Mouse (Mus musculus) forebrain, embryonic 11.5 days (tissue): ENCODE data around the gene Tbc1d13. TPM values are rescaled to one million over a fixed set of nuclear protein-coding genes. Genes with fewer than 3 reads are reported as not detected.

ENCODE experiments used
- ATAC-seq: fragments of 200-750 bp; cut with Nextera tagmentation; replicated peaks from 2 replicates; pipeline ENCODE4 v1.8.0; 2017; ENCODE audit warnings: moderate TSS enrichment; ENCODE audit not compliant: low FRiP score
- DNase-seq: peaks from one replicate; pipeline ENCODE4 v3.0.0-alpha.2; 2017; ENCODE audit warnings: low spot score
- H3K27ac ChIP-seq: fragments of 300-500 bp; sonication (generic); 2 replicates; pipeline ENCODE4 v1.5.1; 2014; ENCODE audit warnings: low read depth, low read length
- H3K27me3 ChIP-seq: fragments of 300-500 bp; sonication (generic); 2 replicates; pipeline ENCODE4 v1.6.1; 2014; ENCODE audit warnings: mild to moderate bottlenecking, low read length, mixed read lengths; ENCODE audit not compliant: control insufficient read depth, insufficient read depth
- H3K36me3 ChIP-seq: fragments of 300-500 bp; sonication (generic); 2 replicates; pipeline ENCODE4 v1.6.1; 2014; ENCODE audit warnings: mild to moderate bottlenecking, low read length, moderate library complexity, mixed read lengths; ENCODE audit not compliant: control insufficient read depth, insufficient read depth
- H3K4me1 ChIP-seq: fragments of 300-500 bp; sonication (generic); replicated peaks from 2 replicates; pipeline ENCODE4 v1.6.1; 2014; ENCODE audit warnings: low read length, mixed read lengths; ENCODE audit not compliant: control insufficient read depth, insufficient read depth
- H3K4me2 ChIP-seq: fragments of 300-500 bp; sonication (generic); 2 replicates; pipeline ENCODE4 v1.6.1; 2014; ENCODE audit warnings: low read depth, mild to moderate bottlenecking, low read length, moderate library complexity, mixed read lengths; ENCODE audit not compliant: severe bottlenecking
- H3K4me3 ChIP-seq: fragments of 300-500 bp; sonication (generic); 2 replicates; pipeline ENCODE4 v1.5.1; 2014; ENCODE audit warnings: low read depth, low read length
- H3K9ac ChIP-seq: fragments of 300-500 bp; sonication (generic); 2 replicates; pipeline ENCODE4 v1.6.1; 2014; ENCODE audit warnings: low read length
- H3K9me3 ChIP-seq: fragments of 300-500 bp; sonication (generic); 2 replicates; pipeline ENCODE4 v1.6.1; 2016; ENCODE audit warnings: low read length, mixed read lengths; ENCODE audit not compliant: control insufficient read depth
- WGBS: fragments of 180-500 bp; shearing (Covaris S2); extraction: QIAGEN DNeasy Blood & Tissue Kit; methylation state at CpG from one replicate; pipeline ENCODE4 v1.1.7; 2014; 5-methylcytosine and 5-hydroxymethylcytosine counted together
- polyA plus RNA-seq: library from polyadenylated mRNA; unstranded; fragments of >200 nt; fragmentation: Nextera tagmentation; extraction: Ambion mirVana; gene quantifications from 2 replicates; pipeline ENCODE4 v1.2.1, GENCODE M21; 2014

Gene Tbc1d13
- polyA plus RNA-seq: 11.6 and 15.2 TPM in 2 replicates

DNA sequence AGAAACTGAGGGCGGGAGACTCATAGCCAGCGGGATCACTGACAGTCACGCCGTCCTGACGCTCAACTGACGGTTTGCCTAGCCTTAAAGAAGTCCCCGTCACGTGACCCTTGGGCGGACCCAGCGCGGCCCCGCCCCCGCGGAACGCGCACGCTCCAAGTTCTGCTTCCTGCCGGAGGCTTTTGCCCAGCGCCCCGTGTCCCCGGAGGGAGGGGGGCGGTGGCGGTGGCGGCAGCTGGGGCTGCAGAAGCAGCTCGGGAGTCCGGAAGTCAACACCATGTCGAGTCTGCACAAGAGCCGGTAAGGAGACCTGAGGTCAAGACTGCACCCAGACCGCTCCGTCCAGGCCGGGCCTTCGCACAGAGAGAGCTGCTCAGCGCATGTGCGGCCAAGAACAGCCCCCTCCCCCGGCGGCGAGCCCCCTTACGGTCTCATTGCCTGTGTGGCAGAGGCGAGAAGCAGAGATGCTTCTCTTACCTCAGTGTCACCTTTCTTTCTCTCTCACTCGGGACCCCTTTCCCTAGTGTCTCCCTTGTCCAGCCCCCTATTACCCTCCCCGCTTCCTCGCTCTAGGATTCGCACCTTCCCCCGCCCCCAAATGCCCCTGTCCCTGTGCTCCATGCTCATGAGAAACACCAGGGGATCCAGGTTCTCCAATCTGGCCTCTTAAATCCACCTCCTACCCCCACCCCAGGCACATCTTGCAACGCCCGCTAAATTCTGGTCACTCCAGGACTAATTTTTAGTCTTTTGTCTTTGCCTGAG lies at the start of gene Tbc1d13:
Gene Tbc1d13 (plus strand): TSS at position 134 of the 765 bp plus-strand sequence.
- peak; percentile 98 for DNase-seq
- H3K4me3 ChIP-seq: peak within 1 kb of the TSS; percentile 88
- peaks cover 13% of the 10 kb centered on the region for H3K4me1 ChIP-seq
- no peaks in the 10 kb centered on the region for H3K36me3 ChIP-seq
- peak; percentile 94 for ATAC-seq
- no peaks in the 10 kb centered on the region for H3K27me3 ChIP-seq
- under 1% methylated on average over 44 of the region's 46 CpGs for WGBS
- H3K4me2 ChIP-seq: peak within 1 kb of the TSS; percentile 93
- peak within 1 kb of the TSS; percentile 83 for H3K9ac ChIP-seq
- H3K27ac ChIP-seq: peak within 1 kb of the TSS; percentile 4; the same call in 1 of the 2 replicates
- H3K9me3 ChIP-seq: no peaks in the 10 kb centered on the region

DNA sequence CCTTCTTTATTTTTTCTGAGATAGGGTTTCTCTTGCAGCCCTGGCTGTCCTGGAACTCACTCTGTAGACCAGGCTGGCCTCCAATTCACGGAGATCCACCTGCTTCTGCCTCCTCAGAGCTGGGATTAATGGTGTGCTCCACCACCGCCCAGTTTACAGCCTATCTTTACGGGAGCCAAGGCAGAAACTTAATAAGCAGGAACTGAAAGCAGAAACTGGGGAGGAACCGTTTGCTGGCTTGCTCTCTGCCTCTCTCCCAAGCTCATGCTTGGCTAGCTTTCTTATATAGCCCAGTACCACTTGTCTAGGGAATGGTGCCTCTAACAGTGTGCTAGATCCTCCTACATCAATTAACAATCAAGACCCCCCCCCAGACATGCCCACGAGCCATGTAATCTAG lies 49.4 kb upstream of the Tbc1d13 start:
- Histone ChIP-seq H3K4me1 (peaks cover 2% of the 10 kb centered on the region; the same call in 1 of the 2 replicates), H3K27me3 (no peaks in the 10 kb centered on the region), H3K36me3 (no peaks in the 10 kb centered on the region), H3K4me3 (no peak overlapping the region), H3K27ac (no peak overlapping the region), H3K4me2 (no peak overlapping the region; the same call in 1 of the 2 replicates), H3K9me3 (no peaks in the 10 kb centered on the region), H3K9ac (no peak overlapping the region)
- DNase-seq: no peak
- no peak for ATAC-seq
- 61% methylated on average over 5 of the region's 5 CpGs for WGBS

DNA sequence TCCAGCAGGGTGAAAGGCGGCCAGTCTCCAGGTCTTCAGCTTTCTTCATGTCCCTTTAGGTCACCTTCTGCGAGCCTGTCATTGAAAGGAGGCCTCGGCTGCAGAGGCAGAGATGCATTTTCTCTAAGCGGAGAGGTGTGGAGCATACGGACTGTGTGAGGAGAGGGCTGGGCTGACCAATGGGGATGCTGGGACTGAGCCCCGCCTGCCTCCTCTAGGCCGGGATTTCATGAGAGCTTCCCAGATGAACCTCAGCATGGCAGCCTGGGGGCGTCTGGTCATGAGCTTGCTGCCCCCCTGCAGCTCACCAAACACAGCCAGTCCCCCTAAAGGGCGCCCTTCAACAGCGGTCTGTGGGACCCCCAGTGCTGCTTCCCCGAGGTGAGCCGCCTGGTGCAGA lies 48.9 kb upstream of the Tbc1d13 start:
- Histone ChIP-seq H3K4me1 (peaks cover 2% of the 10 kb centered on the region; the same call in 1 of the 2 replicates), H3K27ac (no peak overlapping the region), H3K9me3 (no peaks in the 10 kb centered on the region), H3K36me3 (no peaks in the 10 kb centered on the region), H3K4me2 (peak overlapping the region; percentile 27; the same call in 1 of the 2 replicates), H3K9ac (peak overlapping the region; percentile 37), H3K4me3 (no peak overlapping the region), H3K27me3 (no peaks in the 10 kb centered on the region)
- no peak for DNase-seq
- ATAC-seq: no peak
- 11% methylated on average over 12 of the region's 12 CpGs for WGBS

DNA sequence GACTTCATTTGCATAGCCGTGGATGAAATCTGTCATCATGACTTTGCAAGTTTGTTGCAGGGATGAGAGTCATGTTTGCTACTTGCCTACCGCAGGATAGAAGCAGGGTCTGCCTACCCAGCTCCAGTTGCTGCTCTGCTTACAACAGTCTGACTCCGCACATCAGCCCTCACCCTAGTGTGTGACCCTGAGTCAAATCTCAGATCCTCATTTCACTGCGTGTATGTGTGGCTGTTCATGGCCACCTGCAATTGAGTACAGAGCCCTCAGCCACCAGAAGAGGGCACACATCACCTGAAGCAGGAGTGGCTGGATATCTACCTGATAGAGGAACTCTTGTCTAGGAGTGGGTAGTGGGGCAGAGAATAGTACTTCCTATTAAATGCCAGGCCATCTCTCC lies 46.2 kb upstream of the Tbc1d13 start:
- Histone ChIP-seq H3K36me3 (no peaks in the 10 kb centered on the region), H3K4me2 (no peak overlapping the region), H3K9ac (no peak overlapping the region), H3K9me3 (no peaks in the 10 kb centered on the region), H3K4me1 (peaks cover 2% of the 10 kb centered on the region; the same call in 1 of the 2 replicates), H3K4me3 (no peak overlapping the region), H3K27ac (no peak overlapping the region), H3K27me3 (no peaks in the 10 kb centered on the region)
- 88% methylated on average over 4 of the region's 4 CpGs for WGBS
- ATAC-seq: no peak
- no peak for DNase-seq

DNA sequence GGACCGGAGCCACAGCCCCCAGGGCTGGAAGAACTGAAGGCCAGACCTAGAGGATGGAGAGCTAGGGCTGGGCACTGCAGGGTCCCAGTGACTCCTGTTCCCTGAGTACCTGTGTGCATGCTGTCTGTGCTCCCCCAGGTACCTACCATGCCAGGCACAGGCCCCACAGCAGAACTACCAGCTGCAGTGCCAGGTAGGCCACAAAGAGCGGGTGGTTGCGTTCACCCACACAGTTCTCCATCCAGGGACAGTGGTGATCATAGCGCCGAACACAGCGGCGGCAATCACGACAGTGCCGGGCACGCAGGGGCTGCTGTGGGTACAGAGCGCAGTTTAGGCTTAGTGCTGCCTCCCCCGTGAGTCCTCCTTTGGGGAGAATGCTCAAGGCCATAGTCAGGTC lies 42.0 kb upstream of the Tbc1d13 start:
- 92% methylated on average over 12 of the region's 12 CpGs for WGBS
- Histone ChIP-seq H3K27me3 (no peaks in the 10 kb centered on the region), H3K4me3 (no peak overlapping the region), H3K27ac (no peak overlapping the region), H3K9ac (no peak overlapping the region), H3K36me3 (no peaks in the 10 kb centered on the region), H3K4me1 (peaks cover 4% of the 10 kb centered on the region; the same call in 1 of the 2 replicates), H3K4me2 (no peak overlapping the region), H3K9me3 (no peaks in the 10 kb centered on the region)
- no peak for DNase-seq
- ATAC-seq: no peak

DNA sequence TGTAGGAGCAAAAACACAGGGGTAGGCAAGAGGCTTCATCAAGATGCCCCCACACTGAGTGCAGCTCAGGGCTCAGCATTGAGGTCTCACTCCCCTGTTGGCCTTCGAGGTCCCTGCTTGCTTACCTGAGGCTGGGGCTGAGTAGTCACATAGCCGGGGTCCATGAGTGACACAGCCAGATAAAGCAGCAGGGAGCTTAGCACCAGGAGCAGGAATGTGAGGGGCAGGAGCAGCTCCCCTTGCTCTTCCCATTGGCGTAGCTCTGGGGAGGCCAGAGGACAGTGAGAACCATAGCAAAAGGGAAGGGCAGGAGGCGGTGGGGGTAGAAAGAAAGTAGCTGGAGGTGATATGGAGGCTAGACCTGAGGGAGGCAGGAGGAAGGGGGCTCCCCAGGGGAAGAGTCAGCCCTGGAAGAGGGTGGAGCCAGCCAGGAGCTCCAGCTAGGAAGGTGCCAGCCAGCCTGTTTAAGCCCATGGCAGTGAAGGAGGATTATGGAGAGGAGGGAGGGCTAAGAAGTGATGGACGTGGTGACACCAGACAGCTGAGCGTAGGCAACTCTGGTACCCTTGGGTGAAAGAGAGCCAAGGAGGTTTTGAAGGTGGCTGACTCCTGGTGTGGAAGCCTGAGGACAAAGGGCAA lies 41.1 kb upstream of the Tbc1d13 start:
- H3K4me3 ChIP-seq: peak overlapping the region; percentile 58
- H3K9me3 ChIP-seq: no peaks in the 10 kb centered on the region
- peak overlapping the region; percentile 75; the same call in 1 of the 2 replicates for H3K4me2 ChIP-seq
- no peak overlapping the region for H3K9ac ChIP-seq
- no peak overlapping the region for H3K27ac ChIP-seq
- no peaks in the 10 kb centered on the region for H3K36me3 ChIP-seq
- H3K4me1 ChIP-seq: peaks cover 4% of the 10 kb centered on the region; the same call in 1 of the 2 replicates
- no peak for ATAC-seq
- no peaks in the 10 kb centered on the region for H3K27me3 ChIP-seq
- DNase-seq: no peak
- 43% methylated on average over 6 of the region's 6 CpGs for WGBS

DNA sequence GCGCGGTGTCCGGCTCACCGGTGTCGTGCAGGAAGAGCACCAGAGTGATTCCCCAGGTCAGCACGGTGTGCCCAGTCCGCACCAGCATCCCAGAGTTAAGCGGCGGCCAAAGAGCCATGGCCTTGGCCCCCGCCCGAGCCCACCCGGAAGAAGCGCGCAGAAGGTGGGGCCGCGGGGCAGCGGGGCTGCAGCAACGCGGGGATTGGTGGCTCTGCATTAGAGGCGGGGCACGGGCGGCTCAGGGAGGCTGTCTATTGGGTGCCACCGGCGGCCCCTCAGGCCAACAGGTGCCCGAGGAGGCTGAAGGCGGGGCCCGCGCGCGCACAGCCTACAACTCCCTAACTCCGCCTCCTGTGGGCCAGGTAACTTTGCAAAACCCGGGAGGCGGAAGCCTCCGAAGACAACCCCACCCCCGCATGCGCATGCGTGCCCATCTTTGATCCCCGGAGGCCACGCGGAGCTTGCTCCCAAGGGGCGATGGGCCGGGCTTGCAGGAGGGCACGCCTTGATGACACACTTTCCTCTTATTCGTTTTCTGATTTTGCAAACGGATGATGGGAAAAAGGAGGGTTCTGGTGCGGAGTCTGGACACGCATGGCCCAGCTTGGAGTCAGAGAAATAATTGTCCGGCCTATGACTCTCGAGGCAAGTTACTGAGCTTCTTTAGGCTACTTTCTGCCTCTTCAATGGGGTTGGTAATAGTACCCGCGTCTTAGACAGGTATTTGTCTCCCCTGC lies 39.9 kb upstream of the Tbc1d13 start, which contains the start of gene Zdhhc12:
Gene Zdhhc12 (minus strand): TSS at position 178 of the 737 bp plus-strand sequence.
- no peaks in the 10 kb centered on the region for H3K9me3 ChIP-seq
- H3K27ac ChIP-seq: peak within 1 kb of the TSS; percentile 38; the same call in 1 of the 2 replicates
- no peaks in the 10 kb centered on the region for H3K27me3 ChIP-seq
- 0% methylated on average over 50 of the region's 51 CpGs for WGBS
- DNase-seq (peak; percentile 98), ATAC-seq (peak; percentile 97)
- peak within 1 kb of the TSS; percentile 75 for H3K4me2 ChIP-seq
- peaks cover 4% of the 10 kb centered on the region; the same call in 1 of the 2 replicates for H3K4me1 ChIP-seq
- H3K4me3 ChIP-seq: peak within 1 kb of the TSS; percentile 58
- no peaks in the 10 kb centered on the region for H3K36me3 ChIP-seq
- peak within 1 kb of the TSS; percentile 70 for H3K9ac ChIP-seq

DNA sequence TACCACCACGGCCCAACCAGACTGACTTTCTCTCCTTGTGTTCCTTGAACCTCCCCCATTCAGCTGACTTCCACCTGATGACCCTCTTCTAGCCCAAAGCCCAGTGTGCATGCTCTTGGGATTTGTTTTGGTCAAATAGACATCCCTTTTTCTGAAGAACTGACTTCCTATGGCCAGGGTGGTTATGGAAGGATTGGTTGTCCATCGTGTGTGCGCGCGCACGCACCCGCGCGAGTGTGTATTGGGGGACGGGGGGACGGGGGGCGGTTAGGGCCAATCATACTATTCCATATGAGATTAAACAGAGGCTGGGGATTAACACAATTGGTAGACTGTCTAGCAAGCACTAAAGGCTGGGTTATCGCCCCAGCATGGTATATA lies 39.3 kb upstream of the Tbc1d13 start:
- Histone ChIP-seq H3K4me1 (peaks cover 4% of the 10 kb centered on the region; the same call in 1 of the 2 replicates), H3K9me3 (no peaks in the 10 kb centered on the region), H3K27ac (peak overlapping the region; percentile 38; the same call in 1 of the 2 replicates), H3K4me3 (peak overlapping the region; percentile 58), H3K4me2 (peak overlapping the region; percentile 75), H3K36me3 (no peaks in the 10 kb centered on the region), H3K9ac (peak overlapping the region; percentile 64), H3K27me3 (no peaks in the 10 kb centered on the region)
- ATAC-seq (no peak), DNase-seq (no peak)
- WGBS: 4% methylated on average over 13 of the region's 13 CpGs
